Mouse (Mus musculus) heart, embryonic 15.5 days (tissue): ENCODE data around the gene Satb2. TPM values are rescaled to one million over a fixed set of nuclear protein-coding genes. Genes with fewer than 3 reads are reported as not detected.

ENCODE experiments used
- ATAC-seq: fragments of 200-750 bp; cut with Nextera tagmentation; replicated peaks from 2 replicates; pipeline ENCODE4 v1.8.0; 2017; ENCODE audit warnings: low read depth, moderate TSS enrichment; ENCODE audit not compliant: insufficient number of reproducible peaks, insufficient read depth, low FRiP score
- H3K27ac ChIP-seq: fragments of 300-500 bp; sonication (generic); 2 replicates; pipeline ENCODE4 v1.5.1; 2015; ENCODE audit warnings: mild to moderate bottlenecking, inconsistent platforms
- H3K27me3 ChIP-seq: fragments of 300-500 bp; sonication (generic); 2 replicates; pipeline ENCODE4 v1.6.1; 2015; ENCODE audit warnings: inconsistent platforms
- H3K36me3 ChIP-seq: fragments of 300-500 bp; sonication (generic); 2 replicates; pipeline ENCODE4 v1.6.1; 2015; ENCODE audit warnings: mild to moderate bottlenecking, inconsistent platforms
- H3K4me1 ChIP-seq: fragments of 300-500 bp; sonication (generic); replicated peaks from 2 replicates; pipeline ENCODE4 v1.6.1; 2015; ENCODE audit warnings: inconsistent platforms
- H3K4me2 ChIP-seq: fragments of 300-500 bp; sonication (generic); 2 replicates; pipeline ENCODE4 v1.6.1; 2015; ENCODE audit warnings: inconsistent platforms, mild to moderate bottlenecking, moderate library complexity
- H3K4me3 ChIP-seq: fragments of 300-500 bp; sonication (generic); 2 replicates; pipeline ENCODE4 v1.5.1; 2015; ENCODE audit warnings: mild to moderate bottlenecking, inconsistent platforms
- H3K9ac ChIP-seq: fragments of 300-500 bp; sonication (generic); 2 replicates; pipeline ENCODE4 v1.6.1; 2015; ENCODE audit warnings: mild to moderate bottlenecking, inconsistent platforms
- H3K9me3 ChIP-seq: fragments of 300-500 bp; sonication (generic); replicated peaks from 2 replicates; pipeline ENCODE4 v1.6.1; 2016; ENCODE audit warnings: inconsistent platforms
- WGBS: fragments of 180-500 bp; shearing (Covaris S2); methylation state at CpG from one replicate; pipeline ENCODE4 v1.1.7; 2015; ENCODE audit warnings: mixed read lengths; 5-methylcytosine and 5-hydroxymethylcytosine counted together
- polyA plus RNA-seq: library from polyadenylated mRNA; unstranded; fragments of >200 nt; fragmentation: Nextera tagmentation; extraction: Ambion mirVana; gene quantifications from 2 replicates; pipeline ENCODE4 v1.2.1, GENCODE M21; 2015

The Satb2 gene
- polyA plus RNA-seq, 1 experiment from 2014 or later = 0.10 TPM

- Histone ChIP-seq H3K4me3 (no peak overlapping the region), H3K4me1 (peaks cover 26% of the 10 kb centered on the region), H3K9me3 (no peaks in the 10 kb centered on the region), H3K27ac (no peak overlapping the region), H3K36me3 (no peaks in the 10 kb centered on the region), H3K4me2 (no peak overlapping the region), H3K9ac (no peak overlapping the region), H3K27me3 (peaks cover 95% of the 10 kb centered on the region)
- WGBS = 7% methylated on average over 1 of the region's 1 CpGs
- ATAC-seq = no peak
Measured at GRCm38 (mm10) chr1:56981508-56981907, 3.1 kb upstream of the Satb2 start.

GRCm38 (mm10) chr1:56980631-56981275 lies 2.3 kb upstream of the Satb2 start:
- no peaks in the 10 kb centered on the region for H3K36me3 ChIP-seq
- peak overlapping the region; percentile 24; the same call in 1 of the 2 replicates for H3K4me3 ChIP-seq
- no peak overlapping the region for H3K9ac ChIP-seq
- peaks cover 95% of the 10 kb centered on the region for H3K27me3 ChIP-seq
- under 1% methylated on average over 27 of the region's 27 CpGs for WGBS
- no peak for ATAC-seq
- peaks cover 29% of the 10 kb centered on the region for H3K4me1 ChIP-seq
- H3K27ac ChIP-seq = no peak overlapping the region
- no peaks in the 10 kb centered on the region for H3K9me3 ChIP-seq
- H3K4me2 ChIP-seq = peak overlapping the region; percentile 43

- no peak overlapping the region for H3K4me3 ChIP-seq
- no peak overlapping the region for H3K4me2 ChIP-seq
- peaks cover 29% of the 10 kb centered on the region for H3K4me1 ChIP-seq
- WGBS = 5% methylated on average over 7 of the region's 7 CpGs
- H3K36me3 ChIP-seq = no peaks in the 10 kb centered on the region
- no peak for ATAC-seq
- H3K27ac ChIP-seq = no peak overlapping the region
- H3K9me3 ChIP-seq = no peaks in the 10 kb centered on the region
- peaks cover 92% of the 10 kb centered on the region for H3K27me3 ChIP-seq
- no peak overlapping the region for H3K9ac ChIP-seq
Measured at GRCm38 (mm10) chr1:56979531-56980395, 1.3 kb upstream of the Satb2 start.

GRCm38 (mm10) chr1:56977201-56978100 lies 999 bp downstream of the Satb2 start:
- Histone ChIP-seq H3K4me2 (peak overlapping the region; percentile 51), H3K27ac (no peak overlapping the region), H3K4me1 (peaks cover 30% of the 10 kb centered on the region), H3K9ac (no peak overlapping the region), H3K4me3 (peak overlapping the region; percentile 33), H3K9me3 (no peaks in the 10 kb centered on the region), H3K27me3 (peaks cover 73% of the 10 kb centered on the region), H3K36me3 (no peaks in the 10 kb centered on the region)
- ATAC-seq = no peak
- 1% methylated on average over 45 of the region's 45 CpGs for WGBS

GRCm38 (mm10) chr1:56976825-56977104 lies 1.7 kb downstream of the Satb2 start:
- no peak for ATAC-seq
- no peaks in the 10 kb centered on the region for H3K9me3 ChIP-seq
- peaks cover 33% of the 10 kb centered on the region for H3K4me1 ChIP-seq
- peak overlapping the region; percentile 51 for H3K4me2 ChIP-seq
- H3K36me3 ChIP-seq = no peaks in the 10 kb centered on the region
- no peak overlapping the region for H3K27ac ChIP-seq
- WGBS = 1% methylated on average over 11 of the region's 11 CpGs
- peaks cover 70% of the 10 kb centered on the region for H3K27me3 ChIP-seq
- H3K4me3 ChIP-seq = peak overlapping the region; percentile 33
- no peak overlapping the region for H3K9ac ChIP-seq

- H3K4me3 ChIP-seq = peak overlapping the region; percentile 33; the same call in 1 of the 2 replicates
- H3K27me3 ChIP-seq = peaks cover 69% of the 10 kb centered on the region
- H3K36me3 ChIP-seq = no peaks in the 10 kb centered on the region
- no peak overlapping the region for H3K27ac ChIP-seq
- ATAC-seq = no peak
- no peaks in the 10 kb centered on the region for H3K9me3 ChIP-seq
- H3K9ac ChIP-seq = no peak overlapping the region
- H3K4me2 ChIP-seq = no peak overlapping the region
- H3K4me1 ChIP-seq = peaks cover 39% of the 10 kb centered on the region
- WGBS = 4% methylated on average over 25 of the region's 25 CpGs
Measured at GRCm38 (mm10) chr1:56976044-56976824, 2.2 kb downstream of the Satb2 start.

GRCm38 (mm10) chr1:56975546-56975945 lies 2.9 kb downstream of the Satb2 start:
- no peak overlapping the region for H3K9ac ChIP-seq
- no peak for ATAC-seq
- peaks cover 41% of the 10 kb centered on the region for H3K4me1 ChIP-seq
- H3K36me3 ChIP-seq = no peaks in the 10 kb centered on the region
- WGBS = 3% methylated on average over 12 of the region's 12 CpGs
- H3K27me3 ChIP-seq = peaks cover 69% of the 10 kb centered on the region
- no peaks in the 10 kb centered on the region for H3K9me3 ChIP-seq
- H3K4me3 ChIP-seq = no peak overlapping the region
- no peak overlapping the region for H3K4me2 ChIP-seq
- H3K27ac ChIP-seq = no peak overlapping the region

GRCm38 (mm10) chr1:56974187-56974586 lies 4.3 kb downstream of the Satb2 start:
- Histone ChIP-seq H3K27ac (no peak overlapping the region), H3K4me3 (no peak overlapping the region), H3K4me2 (no peak overlapping the region), H3K27me3 (peaks cover 69% of the 10 kb centered on the region), H3K9ac (no peak overlapping the region), H3K9me3 (no peaks in the 10 kb centered on the region), H3K36me3 (no peaks in the 10 kb centered on the region), H3K4me1 (peaks cover 51% of the 10 kb centered on the region)
- no peak for ATAC-seq
- WGBS = 6% methylated on average over 14 of the region's 14 CpGs

GRCm38 (mm10) chr1:56973593-56973950 lies 4.9 kb downstream of the Satb2 start:
- H3K4me3 ChIP-seq = peak overlapping the region; percentile 69
- H3K9ac ChIP-seq = peak overlapping the region; percentile 57
- H3K27me3 ChIP-seq = peaks cover 73% of the 10 kb centered on the region
- H3K36me3 ChIP-seq = no peaks in the 10 kb centered on the region
- under 1% methylated on average over 16 of the region's 16 CpGs for WGBS
- no peaks in the 10 kb centered on the region for H3K9me3 ChIP-seq
- H3K4me2 ChIP-seq = peak overlapping the region; percentile 92
- H3K27ac ChIP-seq = no peak overlapping the region
- H3K4me1 ChIP-seq = peaks cover 52% of the 10 kb centered on the region
- ATAC-seq = no peak

- peaks cover 73% of the 10 kb centered on the region for H3K27me3 ChIP-seq
- no peaks in the 10 kb centered on the region for H3K36me3 ChIP-seq
- H3K9me3 ChIP-seq = no peaks in the 10 kb centered on the region
- peak; percentile 71 for ATAC-seq
- H3K4me2 ChIP-seq = peak overlapping the region; percentile 92
- peaks cover 52% of the 10 kb centered on the region for H3K4me1 ChIP-seq
- H3K27ac ChIP-seq = peak overlapping the region; percentile 44
- WGBS = under 1% methylated on average over 47 of the region's 47 CpGs
- peak overlapping the region; percentile 69 for H3K4me3 ChIP-seq
- H3K9ac ChIP-seq = peak overlapping the region; percentile 57
Measured at GRCm38 (mm10) chr1:56972950-56973592, 5.4 kb downstream of the Satb2 start.
